8 mouse cellular contexts compared by ENCODE assay signal in genomic region chr12:85279396-85280080, GRCm38 (mm10). TPM values are rescaled to one million over a fixed set of nuclear protein-coding genes. Genes with fewer than 3 reads are reported as not detected.
A peak's percentile ranks its signal among the peaks of the same experiment; 100 is the strongest.
DNase-seq lines count a peak whose midpoint lies in the region; ATAC-seq and TF ChIP-seq lines count a peak whose summit lies in the region.

No protein-coding gene starts in this region.

- H3K27me3 ChIP-seq in lung, embryonic 14.5 days (ENCODE audit: insufficient read depth, low read length): no peaks in the 10 kb centered on the region
- H3K27me3 ChIP-seq in forebrain, embryonic 13.5 days: no peaks in the 10 kb centered on the region
- no peaks in the 10 kb centered on the region for H3K27me3 ChIP-seq in liver, embryonic 11.5 days (replicated peaks; ENCODE audit: control insufficient read depth, insufficient read depth, low read length)
- H3K27me3 ChIP-seq in stomach, embryonic 14.5 days (ENCODE audit: control insufficient read depth, insufficient read depth, low read length): no peaks in the 10 kb centered on the region

- peak overlapping the region; percentile 82 for H3K4me3 ChIP-seq in lung, embryonic 14.5 days (ENCODE audit: low read depth, low read length)
- H3K4me3 ChIP-seq in forebrain, embryonic 13.5 days: peak overlapping the region; percentile 81
- H3K4me3 ChIP-seq in liver, embryonic 11.5 days (ENCODE audit: low read depth, low read length): peak overlapping the region; percentile 63
- H3K4me3 ChIP-seq in stomach, embryonic 14.5 days (ENCODE audit: low read depth, low read length): peak overlapping the region; percentile 74

- H3K27ac ChIP-seq in lung, embryonic 14.5 days (ENCODE audit: low read depth): peak overlapping the region; percentile 77
- 0 out of 2 replicates have a peak overlapping the region, but pooled peaks have one; percentile 72 for H3K27ac ChIP-seq in forebrain, embryonic 13.5 days
- H3K27ac ChIP-seq in liver, embryonic 11.5 days (ENCODE audit: low read depth, low read length): peak overlapping the region; percentile 52
- H3K27ac ChIP-seq in stomach, embryonic 14.5 days (ENCODE audit: low read length): peak overlapping the region; percentile 76

- no peaks in the 10 kb centered on the region for H3K9me3 ChIP-seq in lung, embryonic 14.5 days (ENCODE audit: low read depth, low read length)
- no peaks in the 10 kb centered on the region for H3K9me3 ChIP-seq in forebrain, embryonic 13.5 days (replicated peaks)
- H3K9me3 ChIP-seq in liver, embryonic 11.5 days (ENCODE audit: control insufficient read depth, low read length): no peaks in the 10 kb centered on the region
- H3K9me3 ChIP-seq in stomach, embryonic 14.5 days (ENCODE audit: control insufficient read depth, low read depth, low read length): no peaks in the 10 kb centered on the region

- peak overlapping the region; percentile 96 for H3K4me2 ChIP-seq in lung, embryonic 14.5 days
- H3K4me2 ChIP-seq in forebrain, embryonic 13.5 days: peak overlapping the region; percentile 86
- peak overlapping the region; percentile 74 for H3K4me2 ChIP-seq in liver, embryonic 11.5 days
- H3K4me2 ChIP-seq in stomach, embryonic 14.5 days (replicated peaks; ENCODE audit: low read depth, low read length): peak overlapping the region; percentile 72

- no peak for TF ChIP-seq CTCF in lung, embryonic 14.5 days (IDR thresholded peaks at IDR 0.05; ENCODE audit: low read depth)

- 5% methylated on average over 10 of the region's 10 CpGs for WGBS in lung, embryonic 14.5 days
- 9% methylated on average over 10 of the region's 10 CpGs for WGBS in forebrain, embryonic 13.5 days
- 6% methylated on average over 10 of the region's 10 CpGs for WGBS in liver, embryonic 11.5 days
- 4% methylated on average over 10 of the region's 10 CpGs for WGBS in stomach, embryonic 14.5 days

- peak overlapping the region; percentile 87 for H3K9ac ChIP-seq in lung, embryonic 14.5 days
- peak overlapping the region; percentile 90 for H3K9ac ChIP-seq in forebrain, embryonic 13.5 days
- H3K9ac ChIP-seq in liver, embryonic 11.5 days (ENCODE audit: low read depth, low read length): peak overlapping the region; percentile 72
- H3K9ac ChIP-seq in stomach, embryonic 14.5 days (replicated peaks; ENCODE audit: low read depth, low read length): peak overlapping the region; percentile 76

- 0 out of 2 replicates have a peak, but pooled peaks cover 2% of the 10 kb centered on the region for H3K36me3 ChIP-seq in lung, embryonic 14.5 days (ENCODE audit: insufficient read depth)
- H3K36me3 ChIP-seq in forebrain, embryonic 13.5 days (ENCODE audit: poor library complexity, severe bottlenecking): peaks cover 6% of the 10 kb centered on the region; the same call in 1 of the 2 replicates
- peaks cover 3% of the 10 kb centered on the region; the same call in 1 of the 2 replicates for H3K36me3 ChIP-seq in liver, embryonic 11.5 days (ENCODE audit: control insufficient read depth, insufficient read depth, low read length)
- H3K36me3 ChIP-seq in stomach, embryonic 14.5 days (ENCODE audit: control insufficient read depth, insufficient read depth, low read length): 0 out of 2 replicates have a peak, but pooled peaks cover 4% of the 10 kb centered on the region

- H3K4me1 ChIP-seq in lung, embryonic 14.5 days (ENCODE audit: insufficient read depth): peaks cover 5% of the 10 kb centered on the region; the same call in 1 of the 2 replicates
- H3K4me1 ChIP-seq in forebrain, embryonic 13.5 days: peaks cover 15% of the 10 kb centered on the region
- H3K4me1 ChIP-seq in liver, embryonic 11.5 days (replicated peaks; ENCODE audit: control insufficient read depth, insufficient read depth, low read length): peaks cover 13% of the 10 kb centered on the region
- H3K4me1 ChIP-seq in stomach, embryonic 14.5 days (ENCODE audit: control insufficient read depth, insufficient read depth, low read length): peaks cover 5% of the 10 kb centered on the region; the same call in 1 of the 2 replicates

- peak; percentile 41 for ATAC-seq in lung, embryonic 14.5 days (ENCODE audit: insufficient read depth)
- ATAC-seq in forebrain, embryonic 13.5 days: peak; percentile 44; the same call in 1 of the 2 replicates
- peak; percentile 35 for ATAC-seq in liver, embryonic 11.5 days (replicated peaks; ENCODE audit: low FRiP score)
- ATAC-seq in stomach, embryonic 14.5 days (ENCODE audit: insufficient number of reproducible peaks, insufficient read depth, low FRiP score, low read depth): 0 out of 2 replicates have a peak, but pooled peaks have one; percentile 34

- no peak for DNase-seq in lung, embryonic 14.5 days
- DNase-seq in lung, postnatal 10 days: no peak
- peak; percentile 46 for DNase-seq in c-Kit-positive CD71-positive TER-119-negative erythroid progenitor cells, embryonic 14.5 days (ENCODE audit: low read depth)
- DNase-seq in liver, embryonic 11.5 days (ENCODE audit: low spot score): no peak
- no peak for DNase-seq in thymus, postnatal 14 days
- DNase-seq in ovary, postnatal 14 days (ENCODE audit: low spot score): no peak

RNA-seq across cellular contexts. Expression of gene Acyp1, which starts 8.7 kb away (rescaled TPM):
- polyA plus RNA-seq in lung, embryonic 14.5 days (2014; fragmentation: Nextera tagmentation; extraction: Ambion mirVana): 37.6 and 42.7 TPM in 2 replicates
- polyA plus RNA-seq in forebrain, embryonic 13.5 days (2015; fragmentation: Nextera tagmentation; extraction: Ambion mirVana): 69.2 and 75.7 TPM in 2 replicates
- 88.3 and 92.2 TPM in 2 replicates for polyA plus RNA-seq in liver, embryonic 11.5 days (2014; fragmentation: Nextera tagmentation; extraction: Ambion mirVana)
- polyA plus RNA-seq in stomach, embryonic 14.5 days (2014; fragmentation: Nextera tagmentation; extraction: Ambion mirVana): 45.2 and 56.8 TPM in 2 replicates

RNA-seq across cellular contexts. Expression of gene Zc2hc1c, which starts 8.9 kb away (rescaled TPM):
- polyA plus RNA-seq in lung, embryonic 14.5 days (2014; fragmentation: Nextera tagmentation; extraction: Ambion mirVana): 0.93 and 1.1 TPM in 2 replicates
- 1.0 and 1.4 TPM in 2 replicates for polyA plus RNA-seq in forebrain, embryonic 13.5 days (2015; fragmentation: Nextera tagmentation; extraction: Ambion mirVana)
- polyA plus RNA-seq in liver, embryonic 11.5 days (2014; fragmentation: Nextera tagmentation; extraction: Ambion mirVana): 0.43 and 0.49 TPM in 2 replicates
- polyA plus RNA-seq in stomach, embryonic 14.5 days (2014; fragmentation: Nextera tagmentation; extraction: Ambion mirVana): 2.0 and 2.8 TPM in 2 replicates

RNA-seq across cellular contexts. Expression of gene Mlh3, which starts 9.1 kb away (rescaled TPM):
- 8.8 and 10.2 TPM in 2 replicates for polyA plus RNA-seq in lung, embryonic 14.5 days (2014; fragmentation: Nextera tagmentation; extraction: Ambion mirVana)
- polyA plus RNA-seq in forebrain, embryonic 13.5 days (2015; fragmentation: Nextera tagmentation; extraction: Ambion mirVana): 7.5 and 9.8 TPM in 2 replicates
- polyA plus RNA-seq in liver, embryonic 11.5 days (2014; fragmentation: Nextera tagmentation; extraction: Ambion mirVana): 6.1 and 7.8 TPM in 2 replicates
- polyA plus RNA-seq in stomach, embryonic 14.5 days (2014; fragmentation: Nextera tagmentation; extraction: Ambion mirVana): 9.0 and 9.8 TPM in 2 replicates

RNA-seq across cellular contexts. Expression of gene Nek9, which starts 59.6 kb away (rescaled TPM):
- polyA plus RNA-seq in lung, embryonic 14.5 days (2014; fragmentation: Nextera tagmentation; extraction: Ambion mirVana): 17.2 and 18.2 TPM in 2 replicates
- polyA plus RNA-seq in forebrain, embryonic 13.5 days (2015; fragmentation: Nextera tagmentation; extraction: Ambion mirVana): 13.4 and 15.6 TPM in 2 replicates
- 7.2 and 9.4 TPM in 2 replicates for polyA plus RNA-seq in liver, embryonic 11.5 days (2014; fragmentation: Nextera tagmentation; extraction: Ambion mirVana)
- polyA plus RNA-seq in stomach, embryonic 14.5 days (2014; fragmentation: Nextera tagmentation; extraction: Ambion mirVana): 20.3 and 20.4 TPM in 2 replicates
